Mouse (Mus musculus) brain, embryonic 14.5 days (tissue): ENCODE results near the gene Stk11ip. TPM values are rescaled to one million over a fixed set of nuclear protein-coding genes. Genes with fewer than 3 reads are reported as not detected.

Experiments
- DNase-seq: peaks from one replicate; pipeline ENCODE4 v3.0.0-alpha.2; 2011; ENCODE audit warnings: low read depth
- CTCF ChIP-seq: fragments of 200-500 bp; IDR thresholded peaks from 2 replicates; pipeline ENCODE4 v1.5.1; 2012; ENCODE audit warnings: inconsistent platforms, mild to moderate bottlenecking, moderate library complexity, borderline replicate concordance; ENCODE audit not compliant: insufficient read depth, insufficient read length; ENCODE audit errors: extremely low read depth
- POLR2A ChIP-seq: fragments of 200-500 bp; IDR thresholded peaks from 2 replicates; pipeline ENCODE4 v1.6.1; 2012; ENCODE audit warnings: mild to moderate bottlenecking, inconsistent platforms, borderline replicate concordance; ENCODE audit not compliant: poor library complexity, insufficient read depth, insufficient read length, severe bottlenecking; ENCODE audit errors: extremely low read depth
- polyA plus RNA-seq: library from polyadenylated mRNA; depleted of rRNA; stranded (reverse); fragments of >200 nt; gene quantifications from 2 replicates; pipeline ENCODE4 v1.2.3, GENCODE M21; 2012

Gene Stk11ip
- polyA plus RNA-seq, 1 experiment = 36.5 TPM

- DNase-seq = peak; percentile 78
- TF ChIP-seq POLR2A = peak; percentile 28
- TF ChIP-seq CTCF = no peak
These were observed 15.1 kb upstream of the Stk11ip start, which contains the start of gene Obsl1 for GRCm38 (mm10) chr1:75505956-75506831. Gene Obsl1 (minus strand): TSS chr1:75506452.

- TF ChIP-seq CTCF = no peak
- no peak for DNase-seq
These were observed 14.3 kb upstream of the Stk11ip start, which contains the start of gene Inha for GRCm38 (mm10) chr1:75507006-75507405. Gene Inha (plus strand): TSS chr1:75507077.

- TF ChIP-seq CTCF (no peak), POLR2A (no peak)
These were observed 11.7 kb upstream of the Stk11ip start for GRCm38 (mm10) chr1:75509586-75509985.

GRCm38 (mm10) chr1:75510154-75510553 lies 11.2 kb upstream of the Stk11ip start:
- DNase-seq = no peak
- no peak for TF ChIP-seq CTCF
- no peak for TF ChIP-seq POLR2A

More at GRCm38 (mm10) chr1:75509586-75509985, 11.7 kb upstream of the Stk11ip start:
- DNase-seq = no peak

GRCm38 (mm10) chr1:75511437-75512210 lies 9.7 kb upstream of the Stk11ip start:
- no peak for TF ChIP-seq CTCF
- no peak for TF ChIP-seq POLR2A

GRCm38 (mm10) chr1:75512550-75512949 lies 8.8 kb upstream of the Stk11ip start:
- TF ChIP-seq CTCF (no peak), POLR2A (no peak)
- DNase-seq = no peak

More at GRCm38 (mm10) chr1:75511437-75512210, 9.7 kb upstream of the Stk11ip start:
- no peak for DNase-seq

- no peak for TF ChIP-seq CTCF
- TF ChIP-seq POLR2A = no peak
- DNase-seq = no peak
These were observed 4.5 kb upstream of the Stk11ip start for GRCm38 (mm10) chr1:75516703-75517380.

GRCm38 (mm10) chr1:75517984-75518383 lies 3.3 kb upstream of the Stk11ip start:
- DNase-seq = no peak
- TF ChIP-seq CTCF = no peak
- TF ChIP-seq POLR2A = no peak

- TF ChIP-seq POLR2A = no peak
- TF ChIP-seq CTCF = no peak
- no peak for DNase-seq
These were observed 2.9 kb upstream of the Stk11ip start for GRCm38 (mm10) chr1:75518427-75518826.

- TF ChIP-seq POLR2A (no peak), CTCF (no peak)
These were observed 1.8 kb upstream of the Stk11ip start for GRCm38 (mm10) chr1:75519576-75519975.

GRCm38 (mm10) chr1:75524679-75525078 lies 3.4 kb downstream of the Stk11ip start:
- no peak for DNase-seq
- TF ChIP-seq CTCF = no peak
- no peak for TF ChIP-seq POLR2A

More at GRCm38 (mm10) chr1:75519576-75519975, 1.8 kb upstream of the Stk11ip start:
- DNase-seq = peak; percentile 32
